Mouse (Mus musculus) CH12.LX (cell line): Measurements from ENCODE around the gene Mycbp. TPM values are rescaled to one million over a fixed set of nuclear protein-coding genes. Genes with fewer than 3 reads are reported as not detected.

Experiments
- DNase-seq: peaks from one replicate; pipeline ENCODE4 v3.0.0-alpha.2; 2013; ENCODE audit errors: extremely low read depth
- H3K27ac ChIP-seq: 2 replicates; pipeline ENCODE4 v1.5.1; 2012; ENCODE audit warnings: low read depth, mild to moderate bottlenecking, control low read depth, moderate library complexity; ENCODE audit not compliant: insufficient read depth
- H3K27me3 ChIP-seq: replicated peaks from 2 replicates; pipeline ENCODE3; 2012; ENCODE audit warnings: inconsistent platforms
- H3K36me3 ChIP-seq, 2 experiments: replicated peaks in 1 of 2; 2 replicates each; pipeline versions ENCODE3 to v1.6.1; 2012; ENCODE audit warnings: inconsistent platforms in 1 of 2, low read length in 1 of 2, mild to moderate bottlenecking in 1 of 2, mixed read lengths in 1 of 2, moderate library complexity in 1 of 2; ENCODE audit not compliant: control insufficient read depth in 1 of 2, insufficient read depth in 1 of 2
- H3K4me1 ChIP-seq, 2 experiments: 2 replicates each; pipeline ENCODE4 v1.6.1; 2012; ENCODE audit warnings: inconsistent platforms in 1 of 2, moderate library complexity in 1 of 2; ENCODE audit not compliant: insufficient read depth in 2 of 2, control insufficient read depth in 1 of 2
- H3K4me2 ChIP-seq: 2 replicates; pipeline ENCODE4 v1.6.1; 2012; ENCODE audit warnings: low read depth, mild to moderate bottlenecking, control low read depth; ENCODE audit not compliant: poor library complexity, insufficient read depth, severe bottlenecking
- H3K4me3 ChIP-seq, 3 experiments: fragments of 150-350 bp in 1 of 3; sonication (generic) in 1 of 3; replicated peaks in 1 of 3; 2 replicates each; pipeline versions ENCODE3 to v1.5.1; 2011 to 2012; ENCODE audit warnings: low read depth in 2 of 3, low read length in 2 of 3, mild to moderate bottlenecking in 2 of 3, moderate library complexity in 2 of 3, control low read depth in 1 of 3, improper control_type of control experiment in 1 of 3, inconsistent platforms in 1 of 3, mixed read lengths in 1 of 3; ENCODE audit not compliant: poor library complexity in 1 of 3
- H3K79me2 ChIP-seq: replicated peaks from 2 replicates; pipeline ENCODE4 v1.6.1; 2012; ENCODE audit warnings: mild to moderate bottlenecking, moderate library complexity; ENCODE audit not compliant: control insufficient read depth, poor library complexity, insufficient read depth, severe bottlenecking; ENCODE audit errors: extremely low read depth
- H3K9ac ChIP-seq: 2 replicates; pipeline ENCODE4 v1.6.1; 2012; ENCODE audit warnings: low read depth, mild to moderate bottlenecking, control low read depth, moderate library complexity; ENCODE audit not compliant: insufficient read depth
- H3K9me3 ChIP-seq: replicated peaks from 2 replicates; pipeline ENCODE3; 2012; ENCODE audit warnings: low read length, inconsistent platforms, mixed read lengths
- BHLHE40 ChIP-seq: IDR thresholded peaks from 2 replicates; pipeline ENCODE4 v1.6.1; 2011; ENCODE audit warnings: mild to moderate bottlenecking, low read depth, low read length, improper control_type of control experiment
- CHD1 ChIP-seq: IDR thresholded peaks from 2 replicates; pipeline ENCODE4 v1.6.1; 2012; ENCODE audit warnings: low read depth, low read length, improper control_type of control experiment, inconsistent platforms
- CHD2 ChIP-seq: IDR thresholded peaks from 2 replicates; pipeline ENCODE4 v1.6.1; 2011; ENCODE audit warnings: low read length, improper control_type of control experiment
- CTCF ChIP-seq, 2 experiments: IDR thresholded peaks in 1 of 2; conservative IDR thresholded peaks in 1 of 2; 2 replicates each; pipeline ENCODE4 v1.5.1; 2011 to 2012; ENCODE audit warnings: low read depth in 2 of 2, low read length in 2 of 2, improper control_type of control experiment in 1 of 2, inconsistent platforms in 1 of 2, mild to moderate bottlenecking in 1 of 2, moderate library complexity in 1 of 2
- ETS1 ChIP-seq: conservative IDR thresholded peaks from 2 replicates; pipeline ENCODE4 v1.6.1; 2012; ENCODE audit warnings: low read depth, mild to moderate bottlenecking, inconsistent platforms, low read length, improper control_type of control experiment, moderate library complexity
- GABPA ChIP-seq: IDR thresholded peaks from 2 replicates; pipeline ENCODE4 v1.6.1; 2012; ENCODE audit warnings: low read depth, low read length, improper control_type of control experiment, inconsistent platforms; ENCODE audit not compliant: insufficient replicate concordance
- HCFC1 ChIP-seq: IDR thresholded peaks from 2 replicates; pipeline ENCODE4 v1.6.1; 2012; ENCODE audit warnings: low read depth, mild to moderate bottlenecking, inconsistent platforms, low read length, improper control_type of control experiment
- IRF4 ChIP-seq: IDR thresholded peaks from 2 replicates; pipeline ENCODE4 v1.6.1; 2014; ENCODE audit warnings: low read depth, mild to moderate bottlenecking, inconsistent platforms, low read length, improper control_type of control experiment
- JUND ChIP-seq: conservative IDR thresholded peaks from 2 replicates; pipeline ENCODE4 v1.6.1; 2011; ENCODE audit warnings: low read depth, low read length, improper control_type of control experiment
- KAT2A ChIP-seq: IDR thresholded peaks from 2 replicates; pipeline ENCODE4 v1.6.1; 2012; ENCODE audit warnings: low read length, improper control_type of control experiment, inconsistent platforms; ENCODE audit not compliant: insufficient replicate concordance
- MAFK ChIP-seq: IDR thresholded peaks from 2 replicates; pipeline ENCODE4 v1.6.1; 2011; ENCODE audit warnings: low read length, improper control_type of control experiment; ENCODE audit not compliant: insufficient replicate concordance
- MXI1 ChIP-seq: IDR thresholded peaks from 2 replicates; pipeline ENCODE4 v1.6.1; 2011; ENCODE audit warnings: mild to moderate bottlenecking, low read depth, low read length, improper control_type of control experiment
- MYC ChIP-seq: IDR thresholded peaks from 2 replicates; pipeline ENCODE4 v1.6.1; 2011; ENCODE audit warnings: low read depth, mild to moderate bottlenecking, improper control_type of control experiment, low read length
- NRF1 ChIP-seq: IDR thresholded peaks from 2 replicates; pipeline ENCODE4 v1.6.1; 2014; ENCODE audit warnings: low read depth, mild to moderate bottlenecking, inconsistent platforms, low read length, improper control_type of control experiment, moderate library complexity
- POLR2AphosphoS2 ChIP-seq: IDR thresholded peaks from 2 replicates; pipeline ENCODE4 v1.6.1; 2011; ENCODE audit warnings: low read depth, low read length, improper control_type of control experiment
- RAD21 ChIP-seq: IDR thresholded peaks from 2 replicates; pipeline ENCODE4 v1.6.1; 2011; ENCODE audit warnings: low read depth, mild to moderate bottlenecking, low read length, improper control_type of control experiment, moderate library complexity
- RCOR1 ChIP-seq: conservative IDR thresholded peaks from 2 replicates; pipeline ENCODE4 v1.6.1; 2012; ENCODE audit warnings: low read depth, mild to moderate bottlenecking, inconsistent platforms, low read length, improper control_type of control experiment
- SIN3A ChIP-seq: IDR thresholded peaks from 2 replicates; pipeline ENCODE4 v1.6.1; 2012; ENCODE audit warnings: low read length, improper control_type of control experiment, inconsistent platforms
- SMC3 ChIP-seq: IDR thresholded peaks from 2 replicates; pipeline ENCODE4 v1.6.1; 2011; ENCODE audit warnings: low read depth, low read length, improper control_type of control experiment
- TBP ChIP-seq: conservative IDR thresholded peaks from 2 replicates; pipeline ENCODE4 v1.6.1; 2011; ENCODE audit warnings: low read depth, low read length, improper control_type of control experiment
- TCF12 ChIP-seq: IDR thresholded peaks from 2 replicates; pipeline ENCODE4 v1.6.1; 2014; ENCODE audit warnings: low read depth, mild to moderate bottlenecking, inconsistent platforms, low read length, improper control_type of control experiment
- USF2 ChIP-seq: conservative IDR thresholded peaks from 2 replicates; pipeline ENCODE4 v1.6.1; 2011; ENCODE audit warnings: low read depth, low read length, improper control_type of control experiment
- ZNF384 ChIP-seq: IDR thresholded peaks from 2 replicates; pipeline ENCODE4 v1.6.1; 2012; ENCODE audit warnings: low read depth, low read length, improper control_type of control experiment, inconsistent platforms
- dilution Hi-C: fragments of 300-500 bp; cut with MboI; formaldehyde crosslinking; loops from 2 replicates; pipeline ENCODE4 v1.14.3; 2020; ENCODE audit warnings: low sequenced_read_pairs; ENCODE audit not compliant: extremely low pct_unique_long_range_greater_than_20kb, extremely low pct_ligation_motif_present
- in situ Hi-C: fragments of 300-500 bp; cut with MboI; formaldehyde crosslinking; loops from 3 replicates; pipeline ENCODE4 v1.14.3; 2019; ENCODE audit warnings: low sequenced_read_pairs, low pct_ligation_motif_present, low pct_unique_long_range_greater_than_20kb, mixed read lengths
- polyA plus RNA-seq: library from polyadenylated mRNA; unstranded; fragments of >175 nt; gene quantifications from 2 replicates; pipeline ENCODE4 v1.2.1, GENCODE M21; 2012; ENCODE audit warnings: low read depth; ENCODE audit not compliant: insufficient read length
- total RNA-seq, 2 experiments: library from RNA; depleted of rRNA; stranded (reverse); fragments of 300-350 nt in 1 of 2; fragments of >200 nt in 1 of 2; gene quantifications; 2 replicates each; pipeline ENCODE4 v1.2.3; 2012 to 2014

Gene Mycbp
- total and polyA plus RNA-seq, 3 experiments = 33.8 to 54.4 (median 46.9) TPM

- Histone ChIP-seq H3K4me1 (0 out of 4 replicates have a peak, but pooled peaks cover 0 to 2% of the 10 kb centered on the region in 2 experiments), H3K9ac (no peak overlapping the region), H3K27ac (no peak overlapping the region), H3K79me2 (no peaks in the 10 kb centered on the region), H3K9me3 (peaks cover 2% of the 10 kb centered on the region), H3K36me3 (no peaks in the 10 kb centered on the region), H3K27me3 (peaks cover 32% of the 10 kb centered on the region), H3K4me3 (no peak overlapping the region), H3K4me2 (no peak overlapping the region)
- dilution Hi-C loops (no loop called here), in situ Hi-C loops (no loop called here)
- TF ChIP-seq KAT2A = no peak
- no peak for TF ChIP-seq MXI1
- no peak for TF ChIP-seq TCF12
- TF ChIP-seq JUND = no peak
- TF ChIP-seq CHD2 = no peak
- TF ChIP-seq IRF4 = no peak
- TF ChIP-seq MYC = no peak
- no peak for TF ChIP-seq SIN3A
- TF ChIP-seq ETS1 = no peak
- no peak for TF ChIP-seq ZNF384
- no peak for TF ChIP-seq POLR2AphosphoS2
- no peak for TF ChIP-seq USF2
- no peak for TF ChIP-seq RCOR1
- TF ChIP-seq NRF1 = no peak
- TF ChIP-seq TBP = no peak
- no peak for TF ChIP-seq MAFK
- TF ChIP-seq HCFC1 = no peak
- TF ChIP-seq SMC3 = no peak
- no peak for TF ChIP-seq GABPA
- no peak for TF ChIP-seq RAD21
- DNase-seq = no peak
These were observed 47.7 kb upstream of the Mycbp start for GRCm38 (mm10) chr4:123856888-123857287.

- Histone ChIP-seq H3K36me3 (no peaks in the 10 kb centered on the region), H3K9me3 (peaks cover 2% of the 10 kb centered on the region), H3K4me1 (0 out of 4 replicates have a peak, but pooled peaks cover 0 to 2% of the 10 kb centered on the region in 2 experiments), H3K79me2 (no peaks in the 10 kb centered on the region), H3K9ac (no peak overlapping the region), H3K27ac (no peak overlapping the region), H3K4me2 (no peak overlapping the region), H3K4me3 (no peak overlapping the region), H3K27me3 (peaks cover 35% of the 10 kb centered on the region)
- TF ChIP-seq SMC3 (no peak), HCFC1 (no peak), CHD1 (no peak), CTCF (conservative IDR thresholded peaks at IDR 0.05 in 1 of 2, IDR thresholded peaks at IDR 0.05 in 1 of 2; ENCODE audit: low read depth in 2 of 2, low read length in 2 of 2) (no peak), JUND (no peak), MAFK (no peak), BHLHE40 (no peak), ETS1 (no peak), ZNF384 (no peak)
- dilution Hi-C loops = no loop called here
- DNase-seq = no peak
- in situ Hi-C loops = no loop called here
These were observed 46.5 kb upstream of the Mycbp start for GRCm38 (mm10) chr4:123858090-123858489.
